Mouse (Mus musculus) G1E (cell line): ENCODE measurements around the gene Chadl.

Source experiments
- CTCF ChIP-seq: IDR thresholded peaks from 2 replicates; pipeline ENCODE4 v1.5.1; 2012; ENCODE audit warnings: low read depth, low read length, inconsistent platforms, mixed read lengths
- GATA1 ChIP-seq: IDR thresholded peaks from 2 replicates; pipeline ENCODE4 v1.6.1; 2012; ENCODE audit warnings: borderline replicate concordance, low read length, inconsistent platforms, mixed read lengths
- POLR2AphosphoS5 ChIP-seq: IDR thresholded peaks from 2 replicates; pipeline ENCODE4 v1.6.1; 2012; ENCODE audit warnings: low read depth, low read length, inconsistent platforms; ENCODE audit not compliant: insufficient replicate concordance
- TAL1 ChIP-seq: conservative IDR thresholded peaks from 2 replicates; pipeline ENCODE4 v1.6.1; 2012; ENCODE audit warnings: low read depth, low read length, inconsistent platforms, mixed read lengths

- TF ChIP-seq CTCF (no peak), GATA1 (no peak), TAL1 (no peak), POLR2AphosphoS5 (no peak)
Observed at GRCm38 (mm10) chr15:81713742-81714141, 16.7 kb upstream of the Chadl start.
